Mouse (Mus musculus) c-Kit-positive CD71-positive TER-119-positive erythroid progenitor cells, embryonic 14.5 days (primary cell): ENCODE results near the gene Pih1d2.

Experiments used
- DNase-seq: peaks from one replicate; pipeline ENCODE4 v3.0.0-alpha.2; 2013; ENCODE audit warnings: low spot score

The Pih1d2 gene

DNA sequence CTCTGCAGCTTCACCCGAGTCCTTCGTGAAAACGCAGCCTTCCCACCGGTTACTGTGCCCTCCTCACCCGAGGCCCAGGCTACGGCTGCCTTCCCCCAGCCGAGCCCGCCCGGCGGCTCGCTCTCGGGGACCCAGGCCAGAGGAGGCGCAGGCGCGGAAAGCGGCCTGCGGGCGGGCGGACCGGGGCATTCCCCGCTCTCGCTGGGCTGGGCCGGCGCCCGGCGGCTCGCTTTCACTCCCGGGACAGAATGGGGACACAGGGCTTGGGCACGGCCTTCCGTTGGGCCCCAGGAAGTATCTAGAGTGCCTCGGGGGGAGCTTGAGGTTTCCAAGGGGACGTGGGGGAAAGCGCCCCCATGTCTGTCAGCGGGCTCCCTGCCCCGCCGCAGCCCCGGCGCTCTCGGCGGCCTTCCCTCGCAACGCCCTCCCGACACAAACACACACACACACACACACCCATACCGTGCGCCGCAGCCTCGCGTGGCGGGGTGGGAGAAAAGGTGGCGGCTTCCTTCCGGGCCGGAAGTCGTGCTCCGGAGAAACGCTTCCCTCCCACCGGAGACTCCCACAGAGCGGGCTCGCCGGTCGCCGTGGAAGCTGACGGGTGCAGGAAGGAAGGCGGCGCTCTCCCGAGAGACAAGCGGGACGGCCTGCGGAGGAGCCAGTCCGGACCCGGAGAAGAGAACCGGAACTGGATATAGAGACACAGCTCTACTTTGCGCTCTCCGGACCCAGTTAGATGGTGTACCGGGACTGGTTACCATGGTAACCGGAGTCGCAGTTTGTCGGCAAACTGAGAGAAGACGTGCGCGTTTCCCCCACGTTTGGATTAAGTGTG, at the start of gene Pih1d2, which contains the start of gene Nkapd1:
Gene Pih1d2, plus strand, starts transcription at position 556 of the 838 bp plus-strand sequence.
Gene Nkapd1, minus strand, starts transcription at position 699 of the 838 bp plus-strand sequence.
- DNase-seq = peak; percentile 91

DNA sequence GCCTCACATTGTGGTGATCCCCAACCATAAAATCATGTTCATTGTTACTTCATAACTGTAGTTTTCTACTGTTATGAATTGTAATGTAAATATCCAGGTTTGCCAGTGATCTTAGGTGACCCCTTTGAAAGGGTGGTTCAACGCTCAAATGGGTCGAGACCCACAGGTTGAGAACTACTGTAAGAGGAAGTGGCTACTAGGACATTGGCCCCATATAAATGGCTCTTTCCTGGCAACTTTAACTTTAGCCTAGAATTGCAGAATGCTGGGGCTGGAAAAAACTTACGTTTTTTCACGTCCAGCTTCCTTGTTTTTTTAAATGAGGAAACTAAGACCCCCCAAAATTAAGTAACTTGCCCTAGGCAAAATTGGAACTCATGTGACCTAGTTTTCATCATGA, 49.7 kb upstream of the Pih1d2 start:
- no peak for DNase-seq

DNA sequence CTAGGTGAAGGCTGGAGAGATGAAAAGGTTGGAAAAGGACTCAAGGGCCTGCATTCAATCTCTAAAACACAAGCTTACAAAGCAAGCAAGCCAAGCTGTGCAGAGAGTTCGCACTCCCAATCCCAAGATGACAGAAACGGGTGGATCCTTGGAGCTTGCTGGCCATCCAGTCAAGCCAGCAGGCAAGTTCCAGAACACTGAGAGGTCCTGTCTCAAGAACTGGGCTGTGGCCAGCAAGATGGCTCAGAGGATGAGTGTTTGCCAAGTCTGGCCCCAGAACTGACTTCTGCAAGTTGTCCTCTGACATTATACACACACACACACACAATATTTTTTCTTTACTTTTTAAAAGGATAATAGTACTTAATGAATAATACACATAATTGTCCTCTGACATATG, 49.2 kb upstream of the Pih1d2 start:
- no peak for DNase-seq

DNA sequence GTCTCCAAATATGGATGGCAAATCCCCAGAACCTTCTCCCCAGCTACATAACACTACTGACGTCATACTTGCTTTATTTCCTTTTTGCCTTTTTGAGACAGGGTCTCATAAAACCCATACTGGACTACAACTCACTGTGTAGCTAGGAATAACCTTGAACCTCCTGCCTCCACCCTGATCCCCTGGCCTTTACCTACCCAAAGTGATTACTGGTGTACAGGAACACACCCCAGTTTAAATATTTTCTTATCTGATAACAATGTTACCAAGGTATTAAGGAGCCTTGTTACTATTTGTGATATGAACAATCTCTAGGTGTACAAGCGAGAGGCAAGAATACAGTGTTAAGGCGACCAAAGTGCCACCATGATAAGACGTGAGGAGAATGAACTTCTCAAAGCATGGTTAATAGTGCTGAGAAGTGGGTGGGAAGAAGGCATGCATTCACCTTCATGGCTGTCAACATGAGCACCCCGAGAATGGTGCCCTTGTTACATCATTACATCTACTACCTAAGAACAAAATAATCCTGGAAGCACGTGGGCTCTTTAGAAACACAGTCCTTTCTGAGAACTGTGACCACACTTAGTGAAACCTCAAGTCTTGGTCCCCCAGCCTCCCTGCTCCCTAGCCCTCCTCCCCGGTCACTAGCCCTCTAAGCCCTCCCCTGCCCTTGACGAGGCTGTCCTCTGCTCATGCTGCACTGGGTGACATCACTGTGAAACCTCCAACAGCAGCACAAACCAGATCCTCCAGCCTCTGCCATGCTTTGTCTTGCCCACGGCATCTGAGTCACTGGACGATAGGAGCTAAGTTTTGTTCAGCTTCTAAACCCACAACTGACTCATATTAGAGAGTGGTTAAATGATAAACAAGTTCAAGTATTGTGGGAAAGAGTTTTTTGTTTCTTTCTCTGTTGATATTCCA, 47.3 kb upstream of the Pih1d2 start:
- DNase-seq = no peak

DNA sequence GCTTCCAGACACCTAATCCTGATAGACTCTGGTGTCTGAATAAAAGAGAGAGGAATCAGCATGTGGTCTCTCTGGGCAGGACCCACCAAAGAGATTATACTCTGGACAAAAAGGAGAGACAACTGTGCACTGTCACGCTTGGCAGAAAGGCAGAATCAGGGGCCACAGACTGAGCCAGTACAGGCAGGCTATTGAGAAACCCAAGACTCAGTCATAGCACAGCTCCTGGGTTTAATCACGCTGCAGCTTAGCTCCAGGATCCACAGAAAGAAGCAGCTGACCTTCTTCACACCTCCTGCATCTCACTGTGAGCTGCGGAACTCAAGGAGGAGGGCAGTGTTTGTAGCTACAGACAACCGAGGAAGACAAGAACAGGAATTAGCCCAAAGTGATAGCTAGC, 36.8 kb upstream of the Pih1d2 start:
- DNase-seq = no peak

DNA sequence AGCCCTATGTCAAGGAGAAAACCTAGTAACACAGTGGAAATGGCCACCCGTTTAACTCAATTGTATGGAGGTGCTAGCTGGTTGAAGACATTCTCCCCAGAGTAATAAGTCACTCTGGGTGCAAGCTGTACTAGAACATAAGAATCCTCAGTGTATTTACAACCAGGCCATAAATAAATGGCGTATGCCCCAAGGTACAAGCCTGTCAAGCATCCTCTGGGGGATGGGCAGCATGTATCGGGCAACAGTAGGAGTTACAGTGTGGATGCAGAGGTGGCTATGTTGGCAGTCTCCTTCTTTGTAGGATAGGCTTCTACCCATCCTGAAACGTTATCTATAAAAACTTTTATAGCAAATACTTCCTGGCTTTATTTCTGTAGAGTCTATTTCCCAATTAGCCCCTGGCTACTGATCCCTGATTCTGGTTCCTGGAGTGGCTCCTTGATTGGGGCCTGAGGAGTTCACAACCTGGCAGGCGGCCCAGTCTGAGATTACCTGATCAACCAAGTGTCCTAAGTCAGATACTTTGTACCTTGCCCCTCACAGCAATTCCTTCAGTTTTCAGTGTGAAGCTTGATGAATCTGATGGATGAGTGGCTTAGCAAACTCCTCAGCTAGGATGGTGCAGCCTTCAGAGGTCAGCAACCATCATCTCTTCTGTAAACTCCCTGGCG, 31.8 kb upstream of the Pih1d2 start:
- no peak for DNase-seq

DNA sequence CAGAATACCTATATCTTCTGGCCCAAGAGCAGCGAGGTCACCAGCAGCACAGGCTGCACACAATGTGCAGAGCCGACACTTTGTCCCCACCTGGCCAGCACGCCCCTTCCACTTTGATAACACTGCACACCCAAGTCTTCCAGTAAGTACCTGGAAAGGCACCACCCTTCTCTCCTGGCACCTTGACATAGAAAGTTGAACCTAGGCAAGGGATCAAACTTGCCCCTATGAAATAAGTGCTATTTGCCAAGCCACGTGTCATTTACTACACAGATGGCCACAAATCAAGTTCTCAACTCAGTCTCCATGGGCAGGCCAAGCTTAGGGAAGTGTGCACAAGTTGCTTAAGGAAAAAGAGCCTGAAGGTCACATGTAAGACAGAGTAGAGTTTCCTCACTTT, 30.2 kb upstream of the Pih1d2 start:
- DNase-seq = no peak

DNA sequence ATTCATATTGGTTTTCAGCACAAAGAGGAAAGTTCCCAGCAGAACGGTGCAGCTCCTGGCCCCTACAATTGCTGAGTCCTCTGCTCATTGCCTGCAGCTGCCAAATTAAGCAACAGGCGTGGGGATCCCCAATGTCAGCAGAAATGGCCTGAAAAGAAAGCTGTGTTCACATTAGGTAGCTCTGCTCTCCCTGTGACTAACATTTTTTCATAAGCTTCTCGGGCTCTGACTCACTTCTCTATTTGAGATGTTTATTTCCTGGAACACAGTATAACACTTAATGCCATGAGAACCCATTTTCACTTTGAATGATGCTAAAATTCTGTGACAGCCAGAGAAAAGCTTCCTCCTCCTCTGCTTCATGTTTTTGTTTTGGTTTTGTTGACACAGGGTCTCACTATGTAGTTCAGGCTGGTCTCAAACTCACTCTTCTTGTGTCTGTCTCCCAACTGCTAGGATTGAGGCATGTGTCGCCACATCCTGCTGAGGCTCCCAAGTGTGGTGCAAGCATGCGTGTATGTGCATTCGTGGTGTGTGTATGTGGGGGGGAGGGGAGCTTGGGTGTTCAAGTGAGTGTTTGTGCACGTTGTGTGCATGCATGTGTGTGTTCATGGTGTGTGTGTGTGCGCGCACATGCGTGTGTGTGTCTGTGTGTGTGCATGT, 26.1 kb upstream of the Pih1d2 start:
- DNase-seq = no peak

DNA sequence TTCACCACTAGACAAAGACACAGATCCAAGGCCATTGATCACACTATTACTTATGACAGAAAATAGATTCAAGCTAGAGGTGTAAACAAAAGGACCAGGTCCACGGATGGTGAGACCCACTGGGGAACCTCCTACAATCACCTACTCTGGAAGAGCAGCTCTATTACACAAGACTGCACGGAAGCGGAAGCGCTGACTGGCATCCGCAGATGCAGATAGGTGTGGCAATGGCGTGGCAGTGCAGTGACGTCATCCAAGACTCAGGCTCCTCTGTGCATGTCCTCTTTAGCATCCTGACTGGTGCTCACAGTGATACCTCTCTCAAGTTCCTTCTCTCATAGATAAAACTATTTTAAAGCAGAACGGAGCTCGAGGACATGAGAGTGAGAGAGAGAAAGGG, 24.2 kb upstream of the Pih1d2 start:
- DNase-seq = no peak

DNA sequence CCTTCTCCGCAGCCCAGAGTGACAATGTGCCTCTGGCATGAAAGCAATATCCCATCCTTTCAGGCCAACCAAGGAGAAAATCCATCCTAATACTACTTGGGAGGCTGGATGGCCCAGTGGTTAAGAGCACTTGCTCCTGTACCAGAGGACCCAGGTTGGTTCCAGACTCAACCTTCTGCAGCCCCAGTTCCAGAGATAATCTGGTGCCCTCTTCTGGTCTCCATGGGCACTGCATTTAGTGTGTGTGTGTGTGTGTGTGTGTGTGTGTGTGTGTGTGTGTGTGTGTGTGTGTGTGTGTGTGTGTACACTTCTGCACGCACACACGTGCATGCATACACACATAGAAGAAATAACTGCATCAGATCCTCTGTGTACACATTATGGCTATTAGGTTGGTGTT, 23.6 kb upstream of the Pih1d2 start:
- peak; percentile 45 for DNase-seq

DNA sequence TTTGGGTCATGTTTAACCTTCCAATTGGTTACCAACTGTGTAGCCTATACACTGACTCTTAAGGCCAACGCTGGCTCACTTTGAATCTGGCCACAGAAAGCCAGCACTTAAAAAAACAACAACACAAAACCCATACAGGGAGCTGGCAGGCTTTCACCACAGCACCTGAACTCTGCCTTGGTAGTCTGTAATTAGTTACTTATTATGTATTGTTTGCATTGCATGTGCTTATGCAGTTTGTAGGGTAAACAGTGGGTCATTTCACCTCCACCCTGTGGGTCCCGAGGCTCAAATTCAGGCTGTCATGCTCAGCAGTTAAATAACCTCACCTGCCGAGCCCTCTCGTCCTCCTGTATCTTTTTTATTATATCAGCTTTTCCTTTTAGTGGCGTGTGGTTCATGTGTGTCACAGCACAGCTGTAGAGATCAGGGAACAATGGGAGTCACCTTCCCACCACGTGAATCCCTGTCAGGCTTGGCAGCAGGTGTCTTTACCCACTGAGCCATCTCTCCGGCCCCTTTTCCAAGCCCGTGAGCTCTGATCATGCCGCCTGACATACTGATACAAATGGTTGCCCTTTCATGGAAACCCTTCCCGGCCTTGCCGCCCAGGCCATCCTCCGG, 22.2 kb upstream of the Pih1d2 start:
- no peak for DNase-seq

DNA sequence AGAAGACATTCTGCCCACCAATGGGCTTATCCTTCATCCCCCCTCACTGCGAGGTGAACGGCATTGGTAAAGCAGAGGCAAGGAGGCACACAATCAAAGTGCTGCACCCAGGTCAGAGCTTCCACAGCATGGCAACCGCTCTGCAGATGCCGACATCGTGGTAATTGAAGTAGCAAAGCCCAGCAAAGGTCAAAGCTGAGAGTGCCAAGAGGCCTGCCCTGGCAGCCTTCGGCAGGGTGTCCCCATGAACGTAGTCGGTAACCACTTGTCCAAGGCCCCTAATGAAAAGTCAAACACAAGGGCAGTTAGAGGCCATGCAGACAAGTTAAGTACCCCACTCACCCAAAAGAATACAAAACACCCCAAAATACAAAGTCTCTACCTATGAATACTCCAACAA, 20.1 kb upstream of the Pih1d2 start:
- DNase-seq = no peak

DNA sequence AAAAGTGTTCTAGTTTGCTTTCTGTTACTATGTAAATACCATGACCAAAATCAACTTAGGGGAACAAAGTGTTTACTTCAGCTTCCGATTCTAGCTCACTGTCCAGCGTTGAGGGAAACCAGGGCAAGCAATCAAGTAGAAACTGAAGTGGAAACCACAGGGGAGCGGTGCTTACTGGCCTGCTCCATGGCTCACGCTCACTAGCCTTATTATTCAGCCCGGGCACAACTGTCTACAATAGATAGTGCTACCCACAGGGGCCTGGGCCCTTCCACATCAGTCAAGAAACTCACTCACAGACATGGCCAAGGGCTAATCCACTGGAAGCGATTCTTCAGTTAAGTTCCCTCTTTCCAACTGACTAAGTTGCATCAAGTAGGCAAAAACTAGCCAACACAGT, 15.6 kb upstream of the Pih1d2 start:
- peak; percentile 51 for DNase-seq

DNA sequence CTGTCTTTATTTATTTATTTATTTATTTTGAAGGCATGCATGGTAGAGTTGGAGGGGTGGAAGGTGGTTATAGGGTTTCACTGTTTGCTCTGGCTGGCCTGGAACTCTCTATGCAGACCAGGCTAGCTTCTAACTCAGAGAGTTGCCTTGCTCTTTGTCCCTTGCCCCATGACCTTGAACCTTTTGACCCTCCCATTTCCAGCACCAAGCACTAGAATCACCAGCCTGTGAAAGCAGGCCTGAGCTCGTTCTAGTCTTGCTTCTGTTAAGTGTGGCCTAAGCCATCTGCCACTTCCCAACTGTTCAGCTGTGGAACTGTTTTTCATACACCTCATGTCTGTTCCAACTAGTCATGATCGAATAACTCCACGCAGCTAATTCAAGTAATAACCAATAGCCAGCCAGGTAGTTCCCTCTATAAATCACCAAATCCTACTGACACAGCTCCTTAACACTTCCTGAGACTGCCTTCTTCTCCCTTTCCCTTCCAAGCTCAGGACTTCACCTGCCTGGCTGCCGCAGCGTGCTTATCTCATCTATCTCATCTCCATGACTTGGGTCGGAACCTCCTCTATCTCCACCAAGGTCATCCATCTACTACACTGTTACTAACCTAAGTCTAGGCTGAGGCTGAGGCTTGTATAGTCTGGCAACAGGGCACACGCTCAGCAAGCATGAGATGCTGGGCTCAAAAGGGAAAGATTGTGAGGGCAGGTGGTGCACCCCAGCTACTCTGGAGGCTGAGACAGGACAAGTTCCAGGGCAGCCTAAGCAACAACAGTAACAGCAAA, 14.9 kb upstream of the Pih1d2 start:
- no peak for DNase-seq

DNA sequence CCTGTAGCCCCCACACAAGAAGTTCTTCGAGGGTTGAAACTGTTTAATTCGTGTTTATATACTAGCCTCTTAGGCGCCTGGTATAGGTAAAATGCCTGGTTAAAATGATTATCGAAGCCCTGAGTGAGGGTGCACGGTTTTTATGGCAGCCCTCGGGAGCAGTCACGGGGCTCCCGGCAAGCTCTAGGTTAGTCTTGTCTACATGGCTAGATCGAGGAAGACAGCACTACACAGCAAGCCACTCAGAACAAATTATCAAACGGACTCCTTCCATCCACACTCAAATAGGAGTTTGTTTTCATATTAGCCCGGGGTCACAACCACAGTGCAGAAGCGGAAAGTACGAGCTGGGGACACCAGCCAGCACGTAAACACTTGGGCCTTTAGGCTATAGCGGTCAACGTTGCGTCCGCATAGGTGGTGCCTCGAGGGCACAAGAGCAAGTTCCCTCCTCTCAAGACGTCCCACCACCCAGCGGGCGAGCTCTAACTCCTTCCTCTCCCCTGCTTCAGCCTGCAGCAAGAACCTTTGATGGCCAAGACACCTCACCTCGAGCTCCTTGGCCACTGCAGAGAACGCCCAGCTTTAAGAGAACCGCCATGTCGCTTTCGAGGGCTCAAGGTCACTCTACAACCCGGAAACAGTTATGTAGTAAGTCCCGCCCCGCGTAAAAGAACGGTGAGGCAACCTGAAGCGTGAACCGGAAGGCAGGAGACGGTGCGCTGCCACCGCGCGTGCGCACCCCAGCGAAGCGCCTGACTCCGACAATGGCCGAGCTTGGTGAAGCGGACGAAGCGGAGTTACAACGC, 13.7 kb upstream of the Pih1d2 start, which contains the start of the genes Sdhd and Timm8b:
Gene Sdhd, minus strand, starts transcription at position 624 of the 809 bp plus-strand sequence.
Gene Timm8b, plus strand, starts transcription at position 722 of the 809 bp plus-strand sequence.
- DNase-seq = peak; percentile 93

DNA sequence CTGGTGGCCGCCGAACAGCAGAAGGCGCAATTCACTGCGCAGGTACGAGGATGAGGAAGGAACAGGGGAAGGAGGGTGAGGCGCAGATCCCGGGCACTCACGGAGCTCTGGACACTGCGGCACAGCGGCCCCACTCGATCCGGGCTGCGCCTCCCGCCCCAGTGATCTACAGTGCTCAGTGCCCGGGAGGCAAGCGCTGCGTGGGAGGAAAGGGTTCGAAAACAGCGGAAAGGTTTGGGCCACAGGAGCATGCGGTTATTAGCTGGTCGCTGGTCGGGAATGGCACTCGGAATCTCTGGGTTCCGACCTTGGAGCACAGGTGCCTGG, 13.2 kb upstream of the Pih1d2 start:
- no peak for DNase-seq

DNA sequence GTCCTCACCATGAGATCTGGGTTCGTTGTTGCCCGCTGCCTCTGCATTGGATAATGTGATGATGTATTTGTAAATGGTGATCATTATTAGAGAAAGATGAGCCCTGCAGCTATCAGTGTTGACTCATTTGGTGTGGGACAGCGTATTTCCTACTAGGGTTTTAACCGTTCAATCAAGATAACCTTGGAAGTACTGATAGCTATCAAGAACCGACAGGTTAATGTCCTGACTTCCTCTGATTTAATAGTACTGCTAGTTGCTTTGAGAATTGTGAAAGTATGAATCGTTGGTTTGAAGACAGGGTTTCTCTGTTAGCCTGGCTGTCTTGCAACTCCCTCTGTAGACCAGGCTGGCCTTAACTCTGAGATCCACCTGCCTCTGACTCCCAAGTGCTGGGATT, 12.8 kb upstream of the Pih1d2 start:
- no peak for DNase-seq

DNA sequence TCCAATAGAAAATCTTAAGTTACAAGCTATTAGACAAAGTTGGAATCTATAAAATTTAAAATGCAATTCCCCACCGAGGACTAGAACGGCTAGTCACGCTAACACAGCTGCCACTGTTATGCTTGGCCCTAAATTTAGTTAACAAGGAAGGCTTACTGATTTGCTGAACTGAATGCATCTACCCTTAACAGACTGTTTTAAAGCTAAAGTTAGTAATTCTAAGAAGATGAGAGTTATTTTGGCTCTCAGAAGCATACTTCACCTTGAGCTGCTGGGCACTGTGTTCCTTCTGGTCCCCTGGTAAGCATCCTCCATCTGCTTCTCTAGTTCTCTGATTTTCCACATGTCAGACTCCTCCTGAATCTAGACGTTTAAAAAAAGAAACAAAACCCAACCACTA, 5.0 kb upstream of the Pih1d2 start:
- DNase-seq = no peak

DNA sequence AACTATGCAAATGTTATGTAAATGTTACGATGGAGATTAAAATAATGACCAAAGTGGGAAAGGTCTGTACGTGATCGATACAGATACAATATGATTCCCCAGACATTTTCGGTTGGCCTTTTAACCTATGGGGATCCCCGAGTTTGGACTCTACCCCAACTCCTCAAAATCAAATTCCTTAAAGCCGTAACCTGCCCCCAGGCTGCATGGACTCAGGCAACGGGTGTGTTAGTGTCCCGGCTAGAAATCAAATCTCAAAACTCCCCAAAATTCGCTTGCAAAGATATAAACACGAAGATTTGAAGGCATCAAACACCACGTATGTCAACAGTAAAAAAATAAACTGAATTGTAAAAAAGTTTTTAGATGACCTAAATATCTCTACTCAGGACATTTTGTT, 960 bp upstream of the Pih1d2 start:
- no peak for DNase-seq
